12 mouse cellular contexts compared by ENCODE assay signal in genomic region chr9:78146099-78146498, GRCm38 (mm10). TPM values are rescaled to one million over a fixed set of nuclear protein-coding genes. Genes with fewer than 3 reads are reported as not detected.
A peak's percentile ranks its signal among the peaks of the same experiment; 100 is the strongest.
DNase-seq lines count a peak whose midpoint lies in the region; ATAC-seq lines count a peak whose summit lies in the region.
"Had no signal": no experiment of that assay in that cellular context is flagged by ENCODE, and none has a peak within 500 bp of the region (broad histone marks: within the 10 kb centered on the region; RNA-seq: fewer than 3 reads in every experiment).

No protein-coding gene starts in this region.

- 65% methylated on average over 4 of the region's 4 CpGs for WGBS in forebrain, embryonic 13.5 days
- 58% methylated on average over 4 of the region's 4 CpGs for WGBS in forebrain, embryonic 15.5 days
- 71% methylated on average over 4 of the region's 4 CpGs for WGBS in midbrain, embryonic 13.5 days
- WGBS in midbrain, embryonic 10.5 days: 79% methylated on average over 4 of the region's 4 CpGs
- 64% methylated on average over 4 of the region's 4 CpGs for WGBS in stomach, embryonic 14.5 days

- H3K27ac ChIP-seq in forebrain, embryonic 13.5 days: no peak overlapping the region
- no peak overlapping the region for H3K27ac ChIP-seq in forebrain, embryonic 15.5 days (replicated peaks)
- H3K27ac ChIP-seq in midbrain, embryonic 13.5 days: no peak overlapping the region; the same call in 1 of the 2 replicates
- H3K27ac ChIP-seq in midbrain, embryonic 10.5 days (replicated peaks): no peak overlapping the region
- H3K27ac ChIP-seq in stomach, embryonic 14.5 days (ENCODE audit: low read length): no peak overlapping the region
- H3K27ac ChIP-seq: heart, embryonic 10.5 days had no signal

- H3K36me3 ChIP-seq in forebrain, embryonic 13.5 days (ENCODE audit: poor library complexity, severe bottlenecking): peaks cover 63% of the 10 kb centered on the region
- peaks cover 46% of the 10 kb centered on the region for H3K36me3 ChIP-seq in forebrain, embryonic 15.5 days
- H3K36me3 ChIP-seq in midbrain, embryonic 13.5 days: peaks cover 70% of the 10 kb centered on the region
- peaks cover 93% of the 10 kb centered on the region for H3K36me3 ChIP-seq in midbrain, embryonic 10.5 days
- peaks cover 18% of the 10 kb centered on the region for H3K36me3 ChIP-seq in stomach, embryonic 14.5 days (ENCODE audit: control insufficient read depth, insufficient read depth, low read length)

- no peak overlapping the region for H3K4me2 ChIP-seq in forebrain, embryonic 13.5 days
- H3K4me2 ChIP-seq in forebrain, embryonic 15.5 days (replicated peaks): no peak overlapping the region
- no peak overlapping the region for H3K4me2 ChIP-seq in midbrain, embryonic 13.5 days (replicated peaks)
- no peak overlapping the region for H3K4me2 ChIP-seq in stomach, embryonic 14.5 days (replicated peaks; ENCODE audit: low read depth, low read length)

- no peak for DNase-seq in midbrain, embryonic 10.5 days (ENCODE audit: low spot score)
- DNase-seq in layer of hippocampus, adult 9-10 months (ENCODE audit: low spot score): peak; percentile 41
- no peak for DNase-seq in kidney, adult 9 months
- DNase-seq in adrenal gland, postnatal 36 days: no peak
- DNase-seq: B cell, adult 2 months; thymus, postnatal 25 days had no signal

- H3K27me3 ChIP-seq in forebrain, embryonic 13.5 days: no peaks in the 10 kb centered on the region
- no peaks in the 10 kb centered on the region for H3K27me3 ChIP-seq in forebrain, embryonic 15.5 days
- no peaks in the 10 kb centered on the region for H3K27me3 ChIP-seq in midbrain, embryonic 13.5 days
- no peaks in the 10 kb centered on the region for H3K27me3 ChIP-seq in midbrain, embryonic 10.5 days (ENCODE audit: low read depth, poor library complexity, severe bottlenecking)
- H3K27me3 ChIP-seq in stomach, embryonic 14.5 days (ENCODE audit: control insufficient read depth, insufficient read depth, low read length): no peaks in the 10 kb centered on the region

- H3K9ac ChIP-seq in forebrain, embryonic 13.5 days: no peak overlapping the region
- no peak overlapping the region for H3K9ac ChIP-seq in forebrain, embryonic 15.5 days (replicated peaks)
- H3K9ac ChIP-seq in midbrain, embryonic 13.5 days (replicated peaks): 0 out of 2 replicates have a peak overlapping the region, but pooled peaks have one; percentile 4
- no peak overlapping the region for H3K9ac ChIP-seq in stomach, embryonic 14.5 days (replicated peaks; ENCODE audit: low read depth, low read length)

- H3K9me3 ChIP-seq in forebrain, embryonic 13.5 days (replicated peaks): peaks cover 9% of the 10 kb centered on the region; the same call in 1 of the 2 replicates
- 0 out of 2 replicates have a peak, but pooled peaks cover 4% of the 10 kb centered on the region for H3K9me3 ChIP-seq in forebrain, embryonic 15.5 days
- H3K9me3 ChIP-seq in midbrain, embryonic 13.5 days: peaks cover 10% of the 10 kb centered on the region; the same call in 1 of the 2 replicates
- peaks cover 11% of the 10 kb centered on the region; the same call in 1 of the 2 replicates for H3K9me3 ChIP-seq in midbrain, embryonic 10.5 days (replicated peaks)
- H3K9me3 ChIP-seq in stomach, embryonic 14.5 days (ENCODE audit: control insufficient read depth, low read depth, low read length): peaks cover 7% of the 10 kb centered on the region; the same call in 1 of the 2 replicates

- ATAC-seq in forebrain, embryonic 13.5 days: peak; percentile 44; the same call in 1 of the 2 replicates
- ATAC-seq in forebrain, embryonic 15.5 days (replicated peaks): no peak; the same call in 1 of the 2 replicates
- 0 out of 2 replicates have a peak, but pooled peaks have one; percentile 31 for ATAC-seq in midbrain, embryonic 13.5 days
- ATAC-seq in stomach, embryonic 14.5 days (ENCODE audit: insufficient number of reproducible peaks, insufficient read depth, low FRiP score, low read depth): peak; percentile 42; the same call in 1 of the 2 replicates
- ATAC-seq: forebrain, embryonic 14.5 days had no signal

- no peak overlapping the region for H3K4me3 ChIP-seq in forebrain, embryonic 13.5 days
- H3K4me3 ChIP-seq in forebrain, embryonic 15.5 days: no peak overlapping the region
- H3K4me3 ChIP-seq in midbrain, embryonic 13.5 days (replicated peaks): no peak overlapping the region
- H3K4me3 ChIP-seq in midbrain, embryonic 10.5 days: no peak overlapping the region
- no peak overlapping the region for H3K4me3 ChIP-seq in stomach, embryonic 14.5 days (ENCODE audit: low read depth, low read length)
- H3K4me3 ChIP-seq: heart, embryonic 10.5 days had no signal

- peaks cover 4% of the 10 kb centered on the region; the same call in 1 of the 2 replicates for H3K4me1 ChIP-seq in forebrain, embryonic 13.5 days
- H3K4me1 ChIP-seq in forebrain, embryonic 15.5 days: no peaks in the 10 kb centered on the region
- peaks cover 17% of the 10 kb centered on the region for H3K4me1 ChIP-seq in midbrain, embryonic 13.5 days (replicated peaks)
- H3K4me1 ChIP-seq in midbrain, embryonic 10.5 days: no peaks in the 10 kb centered on the region; the same call in 1 of the 2 replicates
- no peaks in the 10 kb centered on the region for H3K4me1 ChIP-seq in stomach, embryonic 14.5 days (ENCODE audit: control insufficient read depth, insufficient read depth, low read length)

RNA-seq across cellular contexts. Expression of gene Gsta4, which starts 36.5 kb away (rescaled TPM):
- polyA plus RNA-seq in forebrain, embryonic 13.5 days (2015; fragmentation: Nextera tagmentation; extraction: Ambion mirVana): 19.9 and 28.5 TPM in 2 replicates
- polyA plus RNA-seq in forebrain, embryonic 15.5 days (2015; fragmentation: Nextera tagmentation; extraction: Ambion mirVana): 16.0 and 16.8 TPM in 2 replicates
- 15.5 and 19.5 TPM in 2 replicates for polyA plus RNA-seq in midbrain, embryonic 13.5 days (2015; fragmentation: Nextera tagmentation; extraction: Ambion mirVana)
- polyA plus RNA-seq in midbrain, embryonic 10.5 days (2016; fragmentation: Nextera tagmentation; extraction: Ambion mirVana): 35.6 and 53.6 TPM in 2 replicates
- 478 and 492 TPM in 2 replicates for polyA plus RNA-seq in stomach, embryonic 14.5 days (2014; fragmentation: Nextera tagmentation; extraction: Ambion mirVana)
- total RNA-seq in adrenal gland, postnatal 36 days (2021): 10 to 100 TPM; 37.1 to 47.6 TPM

RNA-seq across cellular contexts. Expression of gene Ick, which starts 37.1 kb away (rescaled TPM):
- polyA plus RNA-seq in forebrain, embryonic 13.5 days (2015; fragmentation: Nextera tagmentation; extraction: Ambion mirVana): 34.3 and 34.6 TPM in 2 replicates
- 37.5 and 39.8 TPM in 2 replicates for polyA plus RNA-seq in forebrain, embryonic 15.5 days (2015; fragmentation: Nextera tagmentation; extraction: Ambion mirVana)
- polyA plus RNA-seq in midbrain, embryonic 13.5 days (2015; fragmentation: Nextera tagmentation; extraction: Ambion mirVana): 42.0 and 42.3 TPM in 2 replicates
- 33.5 and 35.8 TPM in 2 replicates for polyA plus RNA-seq in midbrain, embryonic 10.5 days (2016; fragmentation: Nextera tagmentation; extraction: Ambion mirVana)
- 28.4 and 29.9 TPM in 2 replicates for polyA plus RNA-seq in stomach, embryonic 14.5 days (2014; fragmentation: Nextera tagmentation; extraction: Ambion mirVana)
- total RNA-seq in adrenal gland, postnatal 36 days (2021): 10 to 100 TPM; 17.5 to 20.4 TPM

RNA-seq across cellular contexts. Expression of gene Fbxo9, which starts 37.2 kb away (rescaled TPM):
- polyA plus RNA-seq in forebrain, embryonic 13.5 days (2015; fragmentation: Nextera tagmentation; extraction: Ambion mirVana): 32.4 and 36.3 TPM in 2 replicates
- 51.4 and 54.3 TPM in 2 replicates for polyA plus RNA-seq in forebrain, embryonic 15.5 days (2015; fragmentation: Nextera tagmentation; extraction: Ambion mirVana)
- polyA plus RNA-seq in midbrain, embryonic 13.5 days (2015; fragmentation: Nextera tagmentation; extraction: Ambion mirVana): 38.2 and 44.3 TPM in 2 replicates
- 21.9 and 22.9 TPM in 2 replicates for polyA plus RNA-seq in midbrain, embryonic 10.5 days (2016; fragmentation: Nextera tagmentation; extraction: Ambion mirVana)
- polyA plus RNA-seq in stomach, embryonic 14.5 days (2014; fragmentation: Nextera tagmentation; extraction: Ambion mirVana): 37.8 and 39.9 TPM in 2 replicates
- total RNA-seq in adrenal gland, postnatal 36 days (2021): 100 to 1,000 TPM in 1 of 2 experiments, 10 to 100 TPM in 1; 77.1 to 101 TPM
